Mouse (Mus musculus) intestine, embryonic 16.5 days (tissue): Measurements from ENCODE around the gene Jam3. TPM values are rescaled to one million over a fixed set of nuclear protein-coding genes. Genes with fewer than 3 reads are reported as not detected.

Experiments
- ATAC-seq: fragments of 200-750 bp; cut with Nextera tagmentation; 2 replicates; pipeline ENCODE4 v1.8.0; 2017; ENCODE audit warnings: moderate TSS enrichment, moderate library complexity
- H3K27ac ChIP-seq: fragments of 300-500 bp; sonication (generic); 2 replicates; pipeline ENCODE4 v1.5.1; 2014; ENCODE audit warnings: mild to moderate bottlenecking, low read length
- H3K27me3 ChIP-seq: fragments of 300-500 bp; sonication (generic); replicated peaks from 2 replicates; pipeline ENCODE4 v1.6.1; 2014; ENCODE audit warnings: low read length, control low read depth, mixed read lengths; ENCODE audit not compliant: control insufficient read depth, insufficient read depth
- H3K36me3 ChIP-seq: fragments of 300-500 bp; sonication (generic); 2 replicates; pipeline ENCODE4 v1.6.1; 2014; ENCODE audit warnings: low read length, control low read depth; ENCODE audit not compliant: control insufficient read depth, insufficient read depth
- H3K4me1 ChIP-seq: fragments of 300-500 bp; sonication (generic); 2 replicates; pipeline ENCODE4 v1.6.1; 2014; ENCODE audit warnings: low read length, control low read depth, mixed read lengths; ENCODE audit not compliant: control insufficient read depth, insufficient read depth
- H3K4me2 ChIP-seq: fragments of 300-500 bp; sonication (generic); 2 replicates; pipeline ENCODE4 v1.6.1; 2014; ENCODE audit warnings: low read depth, low read length, control low read depth
- H3K4me3 ChIP-seq: fragments of 300-500 bp; sonication (generic); 2 replicates; pipeline ENCODE4 v1.5.1; 2014; ENCODE audit warnings: mild to moderate bottlenecking, low read length
- H3K9ac ChIP-seq: fragments of 300-500 bp; sonication (generic); 2 replicates; pipeline ENCODE4 v1.6.1; 2014; ENCODE audit warnings: low read depth, low read length
- H3K9me3 ChIP-seq: fragments of 300-500 bp; sonication (generic); 2 replicates; pipeline ENCODE4 v1.6.1; 2016; ENCODE audit warnings: low read length, control low read depth; ENCODE audit not compliant: control insufficient read depth
- WGBS: fragments of 180-500 bp; shearing (Covaris S2); extraction: QIAGEN DNeasy Blood & Tissue Kit; methylation state at CpG from one replicate; pipeline ENCODE4 v1.1.7; 2014; 5-methylcytosine and 5-hydroxymethylcytosine counted together
- polyA plus RNA-seq: library from polyadenylated mRNA; unstranded; fragments of >200 nt; fragmentation: Nextera tagmentation; extraction: Ambion mirVana; gene quantifications from 2 replicates; pipeline ENCODE4 v1.2.1, GENCODE M21; 2015

Gene Jam3
- polyA plus RNA-seq, 1 experiment from 2014 or later = 41.4 TPM

DNA sequence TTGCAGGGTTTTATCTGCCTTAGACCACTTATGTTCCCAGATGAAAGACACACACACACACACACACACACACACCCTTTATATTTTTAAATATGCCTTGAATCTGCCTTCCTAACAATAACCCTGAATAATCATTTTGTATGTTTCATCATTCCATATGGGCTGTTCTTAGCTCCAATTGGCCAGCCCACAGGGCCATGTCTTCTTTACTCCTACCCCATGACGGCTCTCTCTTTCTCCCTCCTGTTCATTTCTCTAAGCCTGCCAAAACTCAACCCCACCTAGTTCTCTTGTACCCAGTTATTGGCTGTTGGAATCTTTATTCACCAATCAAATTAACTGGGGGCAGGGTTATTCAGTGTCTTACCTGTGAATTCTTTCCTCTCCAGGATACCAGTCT, 65.1 kb downstream of the Jam3 start:
- peaks cover 17% of the 10 kb centered on the region for H3K36me3 ChIP-seq
- no peak for ATAC-seq
- H3K4me3 ChIP-seq = no peak overlapping the region
- H3K4me2 ChIP-seq = no peak overlapping the region
- H3K9me3 ChIP-seq = no peaks in the 10 kb centered on the region
- H3K4me1 ChIP-seq = no peaks in the 10 kb centered on the region
- H3K27ac ChIP-seq = no peak overlapping the region
- WGBS = 81% methylated on average over 1 of the region's 1 CpGs
- no peaks in the 10 kb centered on the region for H3K27me3 ChIP-seq
- no peak overlapping the region for H3K9ac ChIP-seq

DNA sequence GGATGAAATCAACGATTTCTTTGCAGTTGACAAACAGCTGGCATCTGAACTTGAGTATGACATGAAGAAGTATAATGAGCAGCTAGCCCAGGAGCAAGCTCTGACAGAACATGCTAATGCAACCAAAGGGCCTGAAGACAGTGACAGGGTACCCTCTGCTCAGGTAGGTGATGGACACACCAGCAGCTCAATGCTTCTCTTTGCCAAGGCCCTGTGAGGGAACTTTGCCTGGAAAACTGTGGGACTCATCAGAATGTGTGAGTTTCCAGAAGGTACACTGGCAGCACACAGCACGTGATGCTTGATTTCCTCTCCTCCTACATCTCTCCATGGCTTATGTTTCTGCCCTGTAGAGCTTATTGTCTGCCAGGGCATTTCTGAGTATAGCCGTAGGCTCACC, 67.8 kb downstream of the Jam3 start:
- Histone ChIP-seq H3K4me3 (no peak overlapping the region), H3K9ac (no peak overlapping the region), H3K4me2 (no peak overlapping the region), H3K9me3 (no peaks in the 10 kb centered on the region), H3K27me3 (no peaks in the 10 kb centered on the region), H3K36me3 (peaks cover 29% of the 10 kb centered on the region), H3K4me1 (no peaks in the 10 kb centered on the region), H3K27ac (no peak overlapping the region)
- no peak for ATAC-seq
- WGBS = 87% methylated on average over 3 of the region's 3 CpGs

DNA sequence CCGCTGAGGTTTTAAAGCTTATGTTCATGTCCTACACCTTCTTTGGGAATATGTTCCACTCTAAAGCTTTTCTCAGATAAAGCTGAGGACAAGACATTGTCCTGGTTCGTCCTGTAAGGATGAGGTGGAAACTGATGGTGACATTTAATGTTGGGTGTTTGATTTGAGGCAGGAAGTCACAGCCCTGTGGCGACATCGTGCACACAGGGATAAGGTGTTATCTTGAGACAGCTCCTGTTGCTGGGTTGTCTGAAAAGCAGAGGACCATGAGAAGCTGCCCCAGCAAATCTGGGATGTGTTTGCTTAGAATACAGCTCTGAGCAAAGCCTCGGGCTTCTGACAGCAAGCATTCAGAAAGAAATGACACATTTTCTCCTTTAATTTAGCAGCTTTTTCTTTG, 69.0 kb downstream of the Jam3 start:
- no peaks in the 10 kb centered on the region for H3K4me1 ChIP-seq
- 83% methylated on average over 5 of the region's 5 CpGs for WGBS
- no peaks in the 10 kb centered on the region for H3K27me3 ChIP-seq
- ATAC-seq = no peak
- H3K4me3 ChIP-seq = no peak overlapping the region
- peaks cover 25% of the 10 kb centered on the region for H3K36me3 ChIP-seq
- H3K4me2 ChIP-seq = no peak overlapping the region
- H3K27ac ChIP-seq = no peak overlapping the region
- no peak overlapping the region for H3K9ac ChIP-seq
- no peaks in the 10 kb centered on the region for H3K9me3 ChIP-seq

DNA sequence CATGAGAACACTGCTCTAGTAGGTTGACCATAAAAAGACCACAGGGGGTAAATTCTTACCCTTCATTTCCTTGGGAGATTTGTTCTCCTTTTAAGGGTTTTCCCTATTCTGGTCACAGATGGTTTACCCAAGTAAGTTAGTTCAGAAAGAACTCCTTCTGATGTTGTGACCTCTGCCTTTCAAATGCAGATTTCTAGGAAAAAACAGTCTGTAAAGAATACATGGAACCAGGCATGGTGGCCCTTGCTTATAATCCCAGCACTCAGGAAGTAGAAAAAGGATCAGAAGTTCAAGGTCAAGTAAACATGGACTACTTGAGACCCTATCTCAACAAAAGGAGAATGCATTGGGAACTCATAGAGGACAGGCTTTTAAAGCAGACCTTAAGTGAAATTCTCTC, 79.4 kb downstream of the Jam3 start:
- H3K36me3 ChIP-seq = peaks cover under 1% of the 10 kb centered on the region; the same call in 1 of the 2 replicates

DNA sequence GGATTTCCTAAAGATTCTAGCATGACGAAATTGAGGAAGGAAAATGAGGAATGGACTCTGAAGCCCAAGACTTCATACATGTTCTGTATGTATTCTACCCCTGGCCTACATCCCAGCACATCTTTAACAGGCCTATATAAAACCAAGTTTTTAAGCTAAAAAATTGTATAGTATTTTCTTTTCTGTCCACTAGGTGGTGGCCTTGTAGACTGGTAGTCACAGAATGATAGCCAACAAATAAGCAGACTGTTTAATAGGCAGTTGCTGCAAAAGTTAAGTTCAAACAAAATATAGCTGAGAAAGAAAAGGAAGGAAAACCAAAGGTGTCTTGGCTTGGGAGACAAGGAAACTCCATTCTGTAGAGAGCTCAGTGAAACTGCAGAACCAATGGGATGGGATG, 80.5 kb downstream of the Jam3 start:
- no peaks in the 10 kb centered on the region for H3K27me3 ChIP-seq
- no peak overlapping the region for H3K4me3 ChIP-seq
- H3K4me2 ChIP-seq = no peak overlapping the region
- WGBS = 75% methylated on average over 1 of the region's 1 CpGs
- no peak overlapping the region for H3K9ac ChIP-seq
- no peaks in the 10 kb centered on the region for H3K9me3 ChIP-seq
- no peaks in the 10 kb centered on the region for H3K4me1 ChIP-seq
- H3K36me3 ChIP-seq = peaks cover 12% of the 10 kb centered on the region
- no peak for ATAC-seq
- no peak overlapping the region for H3K27ac ChIP-seq

More for the DNA sequence above, 79.4 kb downstream of the Jam3 start:
- no peaks in the 10 kb centered on the region for H3K4me1 ChIP-seq
- no peak overlapping the region for H3K4me3 ChIP-seq
- no peak for ATAC-seq
- no peak overlapping the region for H3K4me2 ChIP-seq
- no peaks in the 10 kb centered on the region for H3K9me3 ChIP-seq
- H3K27ac ChIP-seq = no peak overlapping the region
- no peak overlapping the region for H3K9ac ChIP-seq
- H3K27me3 ChIP-seq = no peaks in the 10 kb centered on the region

DNA sequence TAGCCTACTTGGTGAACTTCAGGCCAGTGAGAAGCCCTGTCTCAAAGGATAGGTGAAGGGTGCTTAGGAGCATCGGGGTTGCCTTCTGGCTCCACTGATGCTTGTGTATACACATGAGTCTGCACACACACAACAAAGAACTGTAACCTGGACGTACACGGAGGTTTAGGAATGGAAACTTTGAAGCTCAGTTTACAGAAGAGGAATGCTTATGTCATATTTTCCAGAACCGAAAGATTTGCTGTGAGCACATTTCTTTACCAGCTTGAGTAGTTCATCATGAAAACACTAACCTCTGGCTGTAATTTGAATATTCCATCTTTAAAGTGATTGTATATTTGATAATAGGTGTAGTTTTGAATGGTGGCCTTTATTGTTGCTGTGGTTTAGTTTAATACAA, 84.3 kb downstream of the Jam3 start:
- no peaks in the 10 kb centered on the region for H3K27me3 ChIP-seq
- peaks cover 16% of the 10 kb centered on the region for H3K36me3 ChIP-seq
- no peak for ATAC-seq
- WGBS = 78% methylated on average over 4 of the region's 4 CpGs
- no peak overlapping the region for H3K4me3 ChIP-seq
- H3K4me2 ChIP-seq = no peak overlapping the region
- no peak overlapping the region for H3K27ac ChIP-seq
- H3K9ac ChIP-seq = no peak overlapping the region
- no peaks in the 10 kb centered on the region for H3K4me1 ChIP-seq
- H3K9me3 ChIP-seq = no peaks in the 10 kb centered on the region

DNA sequence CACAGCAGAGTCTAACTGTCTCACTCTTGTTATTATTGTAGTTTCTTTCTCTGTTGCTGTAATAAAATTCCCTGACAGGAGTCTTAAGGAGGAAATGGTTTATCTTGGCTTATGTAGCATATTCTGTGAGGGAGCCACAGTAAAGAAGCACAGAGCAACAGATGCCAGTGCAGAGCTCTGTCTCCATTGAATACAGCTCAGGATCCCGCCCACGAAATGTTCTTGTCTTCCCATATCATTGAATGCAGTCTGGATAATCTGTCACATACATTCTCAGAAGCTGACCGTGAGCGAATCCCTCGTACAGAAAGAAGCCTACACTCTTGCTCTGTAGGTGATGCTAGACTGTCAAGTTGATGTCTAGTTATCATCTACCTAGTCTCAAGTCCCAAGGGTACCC, 96.9 kb downstream of the Jam3 start:
- Histone ChIP-seq H3K27me3 (no peaks in the 10 kb centered on the region), H3K36me3 (peaks cover 3% of the 10 kb centered on the region; the same call in 1 of the 2 replicates), H3K4me1 (no peaks in the 10 kb centered on the region), H3K4me3 (no peak overlapping the region), H3K27ac (no peak overlapping the region), H3K9me3 (no peaks in the 10 kb centered on the region), H3K4me2 (no peak overlapping the region), H3K9ac (no peak overlapping the region)
- no peak for ATAC-seq
- WGBS = 92% methylated on average over 5 of the region's 5 CpGs

DNA sequence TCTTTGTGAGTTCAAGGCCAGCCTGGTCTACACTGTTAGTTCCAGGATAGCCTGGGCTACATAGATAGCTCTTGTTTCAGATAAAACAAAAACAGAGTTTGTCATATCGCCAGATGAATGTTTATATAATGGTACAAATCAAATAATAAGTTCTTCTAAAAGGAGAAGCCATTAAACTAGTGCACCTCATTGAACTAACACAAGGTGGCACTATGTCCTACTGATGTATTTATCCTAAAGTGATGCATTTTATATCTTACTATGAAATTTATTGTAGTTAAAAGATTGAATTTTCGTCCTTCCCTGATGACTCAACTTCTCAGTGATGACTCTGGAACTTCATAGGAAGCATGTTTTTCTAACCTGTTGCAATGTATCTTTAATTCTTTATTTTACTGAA, 105.7 kb downstream of the Jam3 start:
- Histone ChIP-seq H3K4me2 (no peak overlapping the region), H3K4me3 (no peak overlapping the region), H3K27ac (no peak overlapping the region), H3K9ac (no peak overlapping the region), H3K27me3 (no peaks in the 10 kb centered on the region), H3K9me3 (no peaks in the 10 kb centered on the region), H3K4me1 (no peaks in the 10 kb centered on the region), H3K36me3 (peaks cover 7% of the 10 kb centered on the region; the same call in 1 of the 2 replicates)
- no peak for ATAC-seq
- WGBS = 83% methylated on average over 2 of the region's 2 CpGs

Other genes starting within 250 kb of the Jam3 start
- gene Gm1110, start 232.3 kb downstream of the Jam3 start, polyA plus RNA-seq = not detected in 2 replicates
- gene Acad8, start 155.9 kb downstream of the Jam3 start, polyA plus RNA-seq = 37.8 and 39.7 TPM in 2 replicates
- 120 and 137 TPM in 2 replicates for gene Thyn1, start 155.7 kb downstream of the Jam3 start, polyA plus RNA-seq
- 26.7 and 30.2 TPM in 2 replicates for gene Vps26b, start 125.4 kb downstream of the Jam3 start, polyA plus RNA-seq
- 20.3 and 20.9 TPM in 2 replicates for gene Ncapd3, start 125.2 kb downstream of the Jam3 start, polyA plus RNA-seq
- 4.1 and 4.2 TPM in 2 replicates for gene Igsf9b, start 143.8 kb upstream of the Jam3 start, polyA plus RNA-seq
- not detected in 2 replicates for gene Spata19, start 241.4 kb upstream of the Jam3 start, polyA plus RNA-seq